Mouse (Mus musculus) urinary bladder, postnatal 4 days (tissue): ENCODE data around the gene Ap1m2.

ENCODE experiments used
- DNase-seq, 2 experiments: peaks; one replicate each; pipeline ENCODE4 v3.0.0; 2021 to 2022; ENCODE audit warnings: low spot score in 2 of 2

Ap1m2 gene

DNA sequence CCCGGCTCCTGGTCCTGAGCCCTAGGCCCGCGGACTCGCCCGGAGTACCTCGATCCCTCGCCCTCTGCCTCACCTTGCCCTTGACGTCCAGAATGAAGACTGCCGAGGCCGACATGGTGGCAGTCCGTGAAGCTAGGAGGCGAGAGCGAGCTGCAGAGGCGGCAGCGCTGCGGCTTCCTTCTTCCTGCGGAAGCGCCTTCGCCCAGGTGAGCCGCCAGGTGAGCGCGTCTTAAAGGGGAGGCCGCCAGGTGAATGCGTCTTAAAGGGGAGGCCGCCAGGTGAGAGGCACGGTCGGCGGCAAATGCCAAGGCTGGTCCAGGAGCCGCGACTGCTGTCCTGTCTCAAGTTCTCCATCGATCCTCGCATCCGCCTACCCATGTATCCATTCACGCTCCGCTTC is at the start of gene Ap1m2:
Ap1m2 (minus strand) TSS at position 204 of the 400 bp plus-strand sequence.
- DNase-seq = peak; percentile 49 to 68

DNA sequence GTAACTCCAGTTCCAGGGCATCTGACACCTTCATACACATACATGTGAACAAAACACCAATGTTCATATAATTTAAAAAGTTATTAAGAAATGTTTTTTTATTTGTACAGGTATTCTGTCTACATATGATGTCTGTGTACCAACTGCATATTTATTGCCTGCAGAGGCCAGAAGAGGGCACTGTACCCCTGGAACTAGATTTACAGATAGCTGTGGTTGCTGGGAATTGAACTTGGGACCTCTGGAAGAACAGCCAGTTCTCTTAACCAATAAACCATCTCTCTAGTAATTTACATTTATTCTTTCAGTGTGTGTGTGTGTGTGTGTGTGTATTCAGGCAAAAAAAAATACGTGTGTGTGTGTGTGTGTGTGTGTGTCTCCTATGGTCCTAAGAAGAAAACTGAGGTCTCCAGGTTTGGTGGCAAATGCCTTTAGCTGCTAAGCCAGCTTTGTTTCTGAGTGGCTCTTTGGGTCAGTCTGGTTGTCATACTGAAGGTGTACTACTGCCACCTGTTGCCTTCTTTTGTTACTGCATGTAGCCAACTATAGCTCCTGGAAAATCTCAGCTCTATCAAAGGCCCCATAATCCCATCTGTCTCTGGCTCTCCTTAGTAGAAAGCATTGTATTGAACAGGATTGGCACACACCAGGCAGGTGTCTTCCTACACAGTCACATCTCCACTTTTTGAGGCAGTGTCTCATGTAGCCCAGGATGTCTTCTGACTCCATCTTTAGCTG is 45.0 kb upstream of the Ap1m2 start:
- no peak for DNase-seq

DNA sequence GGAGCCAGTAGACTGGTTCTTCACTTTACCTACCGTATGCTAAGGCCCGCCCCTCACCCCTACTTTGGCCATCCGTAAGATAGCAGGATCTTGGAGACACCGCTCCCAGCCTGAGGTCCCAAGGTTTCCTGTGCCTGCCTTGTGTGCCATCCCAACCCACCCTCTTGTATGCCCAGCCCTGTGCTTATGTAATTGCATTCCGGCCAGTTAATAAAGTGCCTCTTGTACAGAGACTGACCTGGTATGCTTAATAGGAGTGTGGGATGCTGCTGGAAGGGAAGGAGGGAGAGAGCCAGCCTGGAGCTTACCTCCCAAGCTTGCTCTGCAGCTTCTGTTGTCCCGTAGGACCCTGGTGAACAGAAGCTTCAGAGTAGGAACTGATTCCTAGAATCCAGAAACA is 42.7 kb upstream of the Ap1m2 start:
- DNase-seq = no peak

DNA sequence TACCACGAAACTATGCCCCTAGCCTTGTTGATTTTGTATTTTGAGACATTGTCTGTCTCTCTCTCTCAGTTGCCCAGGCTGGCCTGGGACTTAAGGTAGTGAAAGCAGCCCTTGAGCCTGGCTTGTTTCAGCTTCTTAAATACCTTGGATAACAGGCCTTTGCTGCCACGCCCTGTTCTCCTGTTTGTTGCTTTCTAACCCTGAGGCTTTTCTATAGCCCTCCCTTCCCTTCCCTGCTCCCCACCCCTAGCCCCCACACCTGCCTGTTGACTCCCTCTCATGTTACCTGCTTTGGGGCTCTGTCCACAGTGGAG is 41.2 kb upstream of the Ap1m2 start:
- DNase-seq = no peak

DNA sequence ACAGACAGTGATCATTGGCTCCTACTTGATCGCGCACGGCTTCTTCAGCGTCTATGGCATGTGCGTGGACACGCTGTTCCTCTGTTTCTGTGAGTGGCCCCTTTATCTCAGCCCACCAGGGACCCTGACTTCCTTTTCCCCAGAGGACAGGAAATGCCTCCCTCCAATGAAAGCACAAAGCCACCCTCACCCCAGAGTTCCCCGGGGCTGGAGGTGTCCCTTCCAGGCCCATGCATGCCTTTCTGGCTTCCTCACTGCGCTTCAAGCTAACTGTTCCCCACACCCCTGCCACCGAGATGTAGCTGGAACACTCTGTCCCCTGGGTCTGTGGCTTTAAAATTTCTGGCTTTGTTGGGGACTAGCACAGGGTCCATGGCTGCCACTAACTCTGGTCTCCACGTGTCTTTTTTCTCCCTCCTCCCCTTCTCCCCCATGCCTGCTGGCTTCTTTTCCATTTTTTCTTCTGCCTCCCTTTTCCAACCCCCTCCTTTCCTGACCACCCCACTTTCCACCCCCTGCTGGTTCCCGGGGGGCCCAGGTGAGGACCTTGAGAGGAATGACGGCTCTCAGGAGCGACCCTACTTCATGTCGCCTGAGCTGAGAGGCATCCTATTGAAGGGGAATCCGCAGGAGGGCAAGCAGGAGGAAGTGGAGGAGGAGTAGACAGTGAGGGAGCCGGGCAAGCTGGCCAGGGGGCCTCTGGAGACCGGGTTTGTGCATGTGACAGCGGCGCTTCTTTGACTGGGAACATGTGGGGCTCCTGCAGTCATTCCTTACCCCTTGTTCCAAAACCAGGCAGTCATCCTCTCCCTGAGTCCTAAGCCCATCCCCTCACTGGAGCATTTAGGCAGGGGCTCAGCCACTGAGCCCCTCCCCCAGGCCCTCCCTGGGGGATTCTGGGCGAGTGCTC is 40.6 kb upstream of the Ap1m2 start:
- DNase-seq = no peak

DNA sequence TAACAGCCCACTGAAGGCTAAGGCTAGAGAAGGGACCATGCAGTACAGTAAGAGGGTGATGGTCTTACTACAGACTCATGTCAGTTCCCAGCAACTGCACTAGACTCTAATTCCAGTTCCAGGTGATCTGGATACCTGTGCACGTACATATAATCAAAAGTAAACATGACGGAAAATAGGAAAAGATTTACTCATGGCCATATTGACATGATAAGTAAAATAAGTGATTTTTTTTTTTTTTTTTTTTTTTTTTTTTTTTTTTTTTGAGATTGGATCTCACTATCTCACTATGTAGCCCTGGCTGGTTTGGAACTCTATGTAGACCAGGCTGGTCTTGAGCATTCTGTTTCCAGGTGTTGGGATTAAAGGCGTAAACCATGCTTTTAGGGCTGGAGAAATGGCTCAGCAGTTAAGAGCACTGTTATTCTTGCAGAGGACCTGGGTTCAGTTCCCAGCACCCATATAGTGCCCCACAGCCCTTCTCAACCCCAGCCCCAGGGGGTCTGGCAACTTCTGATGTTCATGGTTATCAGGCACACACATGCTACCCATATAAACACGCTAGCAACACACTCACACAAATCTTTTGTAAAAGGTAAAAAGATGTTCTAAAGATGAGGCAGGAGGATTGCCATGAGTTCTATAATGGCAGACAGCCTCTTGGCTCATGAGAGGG is 39.7 kb upstream of the Ap1m2 start:
- no peak for DNase-seq

DNA sequence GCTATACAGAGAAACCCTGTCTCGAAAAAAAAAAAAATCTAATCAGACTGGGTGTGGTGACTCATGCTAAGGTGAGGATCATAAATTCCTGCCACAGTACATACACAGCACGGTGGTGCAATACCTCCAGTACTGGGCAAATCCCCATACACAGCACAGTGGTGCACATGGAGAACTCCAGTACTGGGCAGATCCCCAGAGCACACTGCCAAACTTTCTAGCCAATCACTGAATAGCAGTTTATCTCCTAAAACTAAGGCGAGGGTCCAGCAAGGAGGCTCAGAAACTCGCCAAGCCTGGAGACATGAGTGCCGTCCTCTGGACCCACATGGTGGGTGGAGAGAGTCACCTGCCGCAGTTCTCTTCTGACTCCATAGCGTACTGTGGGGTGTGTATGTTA is 39.0 kb upstream of the Ap1m2 start:
- no peak for DNase-seq

DNA sequence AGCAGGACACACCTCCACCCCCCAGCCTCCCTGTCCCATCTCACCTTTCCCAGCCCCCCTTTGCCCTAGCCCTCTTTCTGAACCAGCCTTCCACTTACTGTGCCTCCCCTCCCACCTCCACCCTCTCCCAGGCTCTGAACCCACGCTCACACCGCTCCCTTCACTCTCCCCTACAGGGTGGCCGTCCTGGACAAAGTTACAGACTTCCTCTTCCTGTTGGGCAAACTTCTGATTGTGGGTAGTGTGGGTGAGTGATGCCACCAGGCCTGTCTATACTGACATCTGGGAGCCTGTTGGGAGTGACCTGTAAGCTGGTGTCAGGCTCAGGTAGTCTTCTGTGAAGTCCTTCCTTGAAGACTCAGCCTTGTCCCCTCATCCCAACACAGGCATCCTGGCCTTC is 36.0 kb upstream of the Ap1m2 start:
- DNase-seq = no peak

DNA sequence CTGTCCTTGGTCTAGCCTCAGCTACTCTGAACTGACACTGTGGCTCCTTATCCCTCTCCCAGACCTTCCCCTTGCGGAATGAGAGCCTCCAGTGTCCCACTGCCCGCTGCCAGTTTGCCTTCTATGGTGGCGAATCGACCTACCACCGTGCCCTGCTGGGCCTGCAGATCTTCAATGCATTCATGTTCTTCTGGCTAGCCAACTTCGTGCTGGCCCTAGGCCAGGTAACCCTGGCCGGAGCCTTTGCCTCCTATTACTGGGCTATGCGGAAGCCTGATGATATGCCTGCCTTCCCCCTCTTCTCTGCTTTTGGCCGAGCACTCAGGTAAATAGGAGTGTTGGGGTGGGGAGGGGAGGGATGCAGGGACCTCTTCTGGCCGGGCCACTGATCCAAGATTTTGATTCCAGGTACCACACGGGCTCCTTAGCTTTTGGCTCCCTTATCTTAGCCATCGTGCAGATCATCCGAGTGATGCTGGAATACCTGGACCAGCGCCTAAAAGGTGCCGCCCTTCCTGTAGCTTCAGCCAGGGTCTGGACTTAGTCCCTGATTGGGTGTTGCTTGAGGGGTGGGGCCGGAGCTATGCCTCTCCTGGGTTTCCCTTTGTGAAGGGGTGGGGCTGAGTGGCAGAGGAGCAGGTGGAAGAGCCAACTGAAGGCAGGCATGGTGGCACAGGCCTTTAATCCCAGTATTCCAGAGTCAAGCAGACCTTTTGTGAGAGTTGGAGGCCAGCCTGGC is 34.7 kb upstream of the Ap1m2 start:
- no peak for DNase-seq

DNA sequence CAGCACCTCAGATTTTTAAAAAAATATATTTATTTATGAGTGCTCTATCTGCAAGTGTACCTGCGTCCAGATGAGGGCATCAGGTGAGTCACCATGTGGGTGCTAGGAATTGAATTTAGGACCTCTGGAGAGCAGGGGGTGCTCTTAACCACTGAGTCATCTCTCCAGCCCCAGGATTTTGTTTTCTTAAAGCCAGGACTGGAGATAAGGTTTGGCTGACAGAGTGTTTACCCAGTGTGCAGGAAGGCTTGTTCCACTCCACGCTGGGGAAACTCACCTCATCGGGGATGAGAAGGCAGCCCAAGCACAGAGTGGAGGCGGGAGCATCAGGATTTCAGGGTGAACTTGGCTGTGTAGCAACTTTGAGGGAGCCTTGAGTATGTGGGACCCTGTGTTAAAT is 28.3 kb upstream of the Ap1m2 start:
- DNase-seq = no peak

DNA sequence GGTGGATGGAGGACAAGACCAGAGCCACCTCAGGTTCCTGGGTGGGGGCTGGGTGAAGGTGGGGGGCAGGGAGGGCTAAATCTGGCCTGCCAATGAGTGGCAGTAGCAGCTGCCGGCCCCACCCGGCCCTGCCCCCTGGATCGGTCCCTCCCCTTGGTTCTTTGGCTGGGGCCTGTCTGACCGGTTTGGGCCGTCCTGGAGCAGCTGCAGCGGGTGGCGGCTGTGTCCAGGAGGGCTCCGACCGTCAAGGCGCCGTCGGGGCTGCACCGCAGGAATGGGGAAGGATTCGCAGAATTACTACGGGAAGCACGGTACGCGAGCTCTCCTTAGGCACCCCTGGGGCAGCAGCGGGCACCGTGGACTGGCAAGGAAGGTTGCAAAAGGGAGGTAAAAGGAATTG is 25.5 kb upstream of the Ap1m2 start:
- DNase-seq = peak; percentile 68 to 72

DNA sequence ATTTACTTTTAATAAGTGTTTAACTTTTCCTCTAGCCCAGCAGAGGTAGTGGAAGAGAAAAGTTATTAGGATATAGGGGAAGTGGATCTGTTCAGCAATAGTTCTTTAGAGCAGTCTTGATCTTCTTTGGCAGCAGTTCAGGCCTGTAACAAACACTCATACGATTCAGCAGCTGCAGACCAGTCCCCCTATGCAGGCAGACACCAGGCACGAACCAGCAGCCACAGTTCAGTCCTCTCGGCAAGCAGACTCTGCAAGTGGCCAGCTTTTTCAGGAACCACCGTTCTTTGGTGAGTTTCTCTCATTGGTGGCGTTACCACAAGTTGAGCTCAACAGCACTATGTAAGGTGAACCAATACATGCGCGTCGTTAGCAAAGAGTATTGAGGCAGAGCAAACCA is 24.4 kb upstream of the Ap1m2 start:
- no peak for DNase-seq

DNA sequence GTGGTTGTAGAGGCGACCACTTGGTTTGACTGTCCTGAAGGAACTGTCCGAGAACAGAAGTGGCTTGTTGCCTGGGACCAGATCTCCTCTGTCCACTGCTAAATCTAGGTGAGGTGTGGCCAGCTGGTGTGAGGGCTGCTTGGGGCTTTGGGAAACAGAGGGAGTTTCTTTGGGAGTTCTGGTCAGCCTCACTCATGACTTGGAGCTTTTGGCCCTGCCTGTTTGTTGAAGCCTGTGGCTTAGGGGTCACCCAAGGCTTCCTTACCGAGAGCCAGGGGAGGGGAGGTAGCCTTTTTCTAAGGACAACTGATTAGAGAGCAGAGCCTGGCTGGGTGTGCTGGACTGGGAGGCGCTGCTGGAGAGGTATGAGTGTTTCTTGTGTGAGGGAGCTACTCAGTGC is 23.3 kb upstream of the Ap1m2 start:
- DNase-seq = no peak

DNA sequence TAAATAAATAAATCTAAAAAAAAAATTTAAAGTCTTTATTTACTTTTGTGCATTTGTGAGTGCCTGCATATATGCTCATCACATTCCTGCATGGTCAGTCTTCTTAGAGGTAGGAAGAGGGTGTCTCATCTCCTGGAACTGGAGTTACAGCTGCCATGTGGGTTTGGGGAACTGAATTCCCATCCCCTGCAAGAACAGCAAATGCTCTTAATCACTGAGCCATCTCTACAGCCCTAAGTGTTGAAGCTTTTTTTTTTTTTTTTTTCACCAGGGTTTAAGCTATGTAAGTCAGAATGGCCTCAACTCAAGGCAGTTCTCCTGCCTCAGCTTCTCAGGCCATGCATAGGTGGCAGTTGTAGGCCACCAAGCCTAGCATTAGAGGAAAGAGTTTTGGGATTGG is 22.6 kb upstream of the Ap1m2 start:
- no peak for DNase-seq

DNA sequence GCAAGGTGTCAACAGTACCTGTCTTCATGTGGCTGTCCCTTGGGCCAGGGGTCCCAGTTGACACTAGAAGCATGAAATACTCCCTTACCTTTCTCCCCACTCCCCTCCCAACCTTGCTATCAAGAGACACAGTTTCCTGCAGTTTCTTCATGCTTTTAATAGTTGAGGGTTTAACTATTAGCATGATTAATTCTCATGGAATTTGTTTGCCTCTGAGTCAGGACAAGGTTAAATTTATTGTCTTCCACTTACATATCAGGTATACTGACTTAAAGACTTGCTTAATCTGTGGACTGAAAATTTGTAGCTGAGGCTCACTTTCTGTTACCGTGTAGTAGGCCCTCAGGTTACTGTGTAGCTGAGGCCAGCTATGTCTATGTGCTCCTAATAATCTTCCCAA is 21.4 kb upstream of the Ap1m2 start:
- DNase-seq = no peak

DNA sequence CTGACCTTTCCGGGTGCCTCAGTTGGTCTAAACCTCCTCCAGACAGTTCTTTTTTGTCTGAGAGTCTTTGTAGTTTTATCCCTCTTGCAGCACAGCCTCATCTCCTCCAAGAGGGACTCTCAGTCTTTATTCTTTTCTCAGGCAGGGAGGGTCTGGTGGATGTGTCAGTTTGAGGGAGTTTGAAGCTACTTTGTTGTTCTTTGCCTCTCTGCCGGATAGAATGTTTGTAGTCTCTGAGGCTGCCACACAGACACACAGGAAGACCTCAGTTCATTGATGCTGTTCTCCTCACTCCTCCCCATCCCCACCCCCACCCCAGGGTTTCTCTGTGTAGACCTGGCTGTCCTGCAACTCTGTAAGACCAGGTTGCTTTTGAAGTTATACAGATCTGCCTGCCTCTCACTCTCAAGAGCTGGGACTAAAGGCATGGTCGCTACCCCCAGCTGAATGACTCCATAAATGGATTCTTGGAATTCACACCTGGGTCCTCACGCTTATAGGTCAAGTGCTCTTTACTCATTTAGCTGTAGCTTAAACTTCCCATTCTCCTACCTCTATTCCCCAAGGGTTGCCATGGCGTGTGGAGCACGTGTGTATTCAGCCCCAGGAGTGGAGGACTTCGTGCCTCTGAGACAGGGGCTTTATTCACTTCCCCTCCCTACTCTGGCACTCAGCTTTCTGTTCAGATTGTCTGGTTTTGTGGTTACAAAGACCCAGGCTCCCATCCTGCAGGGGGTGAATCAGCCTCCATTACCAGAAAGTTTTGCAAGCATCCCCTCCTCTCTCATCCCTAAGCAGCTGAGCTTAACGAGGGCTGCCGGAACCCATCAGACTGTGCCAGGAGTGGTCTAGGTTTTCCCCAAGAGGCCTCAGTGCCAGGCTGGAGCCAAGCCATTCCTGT is 20.3 kb upstream of the Ap1m2 start:
- DNase-seq = no peak

DNA sequence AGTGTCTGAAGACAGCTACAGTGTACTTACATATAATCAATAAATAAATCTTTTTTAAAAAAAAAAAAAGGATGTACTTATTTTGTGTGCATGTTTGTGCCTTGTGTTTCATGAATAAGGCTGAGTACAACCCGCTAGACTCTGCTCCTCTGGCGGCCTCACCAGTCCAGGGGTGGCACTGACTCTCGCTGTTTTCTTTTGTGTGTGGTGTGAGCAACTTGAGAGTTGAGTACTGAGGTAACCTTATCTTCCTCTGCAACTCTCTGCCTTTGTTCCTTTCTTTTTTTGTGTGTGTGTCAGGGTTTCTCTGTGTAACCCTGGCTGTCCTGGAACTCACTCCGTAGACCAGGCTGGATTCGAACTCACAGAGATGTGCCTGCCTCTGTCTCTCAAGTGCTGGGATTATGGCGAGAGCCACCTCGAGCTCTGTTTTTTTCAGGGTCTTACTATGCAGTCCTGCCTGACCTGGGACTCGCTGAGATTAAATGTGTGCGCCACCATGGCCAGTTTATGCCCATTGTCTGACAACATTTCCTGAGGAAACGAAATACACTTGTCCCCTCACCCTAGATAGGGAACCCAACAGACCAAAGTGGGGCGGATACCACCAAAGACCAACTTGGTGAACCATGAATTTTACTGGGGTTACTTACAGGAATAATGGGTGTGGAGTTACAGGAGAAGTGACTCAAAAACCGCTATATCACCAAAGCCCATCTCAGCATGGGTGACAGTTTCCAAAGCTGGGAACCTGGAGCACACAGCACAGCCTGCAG is 19.4 kb upstream of the Ap1m2 start:
- no peak for DNase-seq

DNA sequence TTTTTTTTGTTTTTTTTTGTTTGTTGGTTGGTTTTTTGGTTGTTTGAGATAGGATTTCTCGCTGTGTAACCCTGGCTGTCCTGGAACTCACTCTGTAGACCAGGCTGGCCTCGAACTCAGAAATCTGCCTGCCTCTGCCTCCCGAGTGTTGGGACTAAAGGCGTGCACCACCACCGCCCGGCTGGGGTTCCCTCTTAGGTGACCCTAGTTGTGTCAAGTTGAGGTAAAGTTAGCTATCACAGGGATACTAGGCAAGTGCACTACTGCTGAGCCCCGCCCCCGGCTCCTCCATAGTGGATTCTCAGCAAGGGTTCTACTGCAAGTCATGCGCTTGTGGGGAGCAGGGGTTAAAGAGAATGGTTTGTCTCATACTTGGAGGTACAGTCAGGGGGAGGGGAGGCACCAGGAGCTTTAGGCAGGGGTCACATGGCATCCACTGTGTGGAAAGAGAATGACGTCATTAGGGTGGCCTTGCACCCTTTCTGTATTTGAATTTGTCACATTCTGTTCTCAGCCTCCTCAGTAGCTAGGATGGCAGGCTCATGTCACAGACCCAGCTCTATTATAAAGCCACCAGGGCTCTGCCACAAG is 17.7 kb upstream of the Ap1m2 start:
- no peak for DNase-seq

DNA sequence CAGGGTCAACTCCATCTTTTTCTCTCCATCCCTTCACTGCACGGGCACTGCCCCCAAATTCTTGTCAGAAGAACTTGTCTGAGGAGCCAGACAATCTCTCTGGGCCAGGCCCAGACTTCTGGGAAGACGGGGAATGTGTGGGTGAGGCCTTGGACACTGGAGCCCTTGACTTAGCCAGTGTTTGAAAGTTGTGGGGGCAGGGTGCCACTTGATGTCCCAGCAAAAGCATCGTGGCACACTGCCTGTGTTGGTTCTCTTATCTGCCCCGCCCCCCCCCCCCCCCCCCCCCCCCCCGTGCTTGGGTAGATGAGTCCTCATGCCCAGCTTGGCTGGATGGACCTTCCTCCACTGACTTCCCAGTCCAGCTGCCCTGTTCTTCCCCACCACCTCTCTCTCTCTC is 16.9 kb upstream of the Ap1m2 start:
- DNase-seq = peak in 1 of 2 experiments; percentile 53

DNA sequence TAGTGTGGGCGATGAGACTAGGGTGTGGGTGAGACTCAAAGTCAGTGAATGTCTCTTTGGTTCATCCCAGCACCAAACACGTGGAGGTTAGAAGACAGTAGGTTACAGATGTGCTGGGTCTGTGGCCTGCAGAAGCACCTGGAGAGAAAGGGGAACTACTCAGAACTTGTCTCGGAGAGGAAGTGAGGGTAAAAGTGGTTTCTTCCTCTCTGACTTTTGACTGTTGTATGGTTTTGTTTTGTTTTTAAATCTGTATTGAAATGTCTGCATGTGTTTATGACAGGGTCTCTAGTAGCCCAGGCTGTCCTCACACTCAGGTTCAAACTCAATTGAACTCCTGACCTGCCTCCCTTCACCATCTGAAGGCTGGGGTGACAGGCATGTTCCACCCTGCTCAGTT is 15.9 kb upstream of the Ap1m2 start:
- DNase-seq = no peak
